Mouse (Mus musculus) regulatory T cell (primary cell): ENCODE results near the gene Zcchc7.

Experiments
- in situ Hi-C: fragments of 300-600 bp; cut with MboI, MseI; formaldehyde crosslinking; loops from one replicate; pipeline ENCODE4 v1.15.1; 2025; ENCODE audit warnings: high pct_unique_total_duplicates

The Zcchc7 gene

DNA sequence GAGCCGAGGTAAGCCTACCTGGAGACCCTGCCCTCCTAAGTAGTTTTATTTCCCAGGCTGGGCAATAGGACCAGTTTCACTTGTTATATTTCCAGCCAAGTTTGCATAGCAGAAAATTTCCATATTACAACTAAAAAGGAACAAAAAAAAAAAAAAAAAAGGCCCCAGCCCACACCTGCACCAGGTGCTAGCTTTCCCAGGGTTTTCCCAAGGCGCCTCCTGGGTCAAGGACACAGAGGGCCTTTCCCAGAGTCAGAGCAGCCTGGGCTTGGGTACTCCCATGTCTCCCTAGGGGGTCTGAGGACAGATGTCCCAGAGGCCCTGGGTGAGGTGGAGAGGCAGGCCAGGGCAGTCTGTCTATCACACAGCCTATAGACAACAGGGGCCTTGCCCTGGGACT, 209.5 kb downstream of the Zcchc7 start:
- in situ Hi-C loops: no loop called here

GRCm38 (mm10) chr4:44965736-44966135, 210.1 kb downstream of the Zcchc7 start:
- in situ Hi-C loops: no loop called here

GRCm38 (mm10) chr4:44967402-44967801, 211.7 kb downstream of the Zcchc7 start:
- in situ Hi-C loops: no loop called here

GRCm38 (mm10) chr4:44970056-44970455, 214.4 kb downstream of the Zcchc7 start:
- in situ Hi-C loops: loop anchor here (5.0 to 10.0 kb wide), 2 partner anchors 42 to 135 kb away; partner anchors contain the start of genes Tomm5 and Zbtb5

GRCm38 (mm10) chr4:44970612-44971110, 215.0 kb downstream of the Zcchc7 start:
- in situ Hi-C loops: loop anchor here (5.0 to 10.0 kb wide), 2 partner anchors 42 to 134 kb away; partner anchors contain the start of genes Tomm5 and Zbtb5

DNA sequence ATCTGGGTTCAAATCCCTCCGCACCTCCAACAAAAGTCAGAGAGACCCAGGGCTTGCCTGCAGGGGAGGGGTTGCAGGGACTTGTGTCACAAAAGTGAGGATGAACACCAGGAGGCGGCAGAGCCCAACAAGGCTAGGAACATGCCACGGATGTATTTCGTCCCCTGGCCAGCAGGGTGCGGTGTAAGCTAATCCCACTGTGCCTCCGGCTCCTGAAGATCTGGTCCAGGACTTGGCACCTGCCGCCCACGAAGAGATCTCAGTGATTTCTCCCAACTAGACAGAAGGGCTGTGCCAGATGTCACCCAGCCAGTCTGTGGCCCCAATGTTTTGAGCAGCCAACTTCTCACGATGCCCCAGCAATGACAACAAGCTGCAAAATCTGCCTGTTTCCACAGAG, 217.8 kb downstream of the Zcchc7 start:
- in situ Hi-C loops: loop anchor here (5.0 to 10.0 kb wide), 2 partner anchors 39 to 131 kb away; partner anchors contain the start of genes Tomm5 and Zbtb5

DNA sequence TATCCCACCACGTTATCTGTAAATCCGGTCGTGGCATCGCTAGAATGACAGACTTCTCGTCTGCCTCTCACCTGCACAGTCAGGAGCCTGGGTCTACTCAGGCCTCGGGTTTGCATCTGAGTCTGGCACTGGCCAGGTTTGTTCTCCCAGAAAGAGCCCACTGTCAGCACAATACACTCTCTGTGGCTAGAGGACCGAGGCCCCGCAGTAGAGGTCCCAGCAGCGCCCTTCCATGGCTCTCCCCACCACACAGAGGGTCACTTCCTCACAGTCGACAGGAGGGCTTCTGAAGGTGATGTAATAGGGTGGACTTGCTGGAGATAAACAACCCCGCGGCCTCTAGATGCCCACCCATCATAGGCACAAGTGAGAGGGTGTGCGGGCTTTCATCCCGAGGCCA, 218.2 kb downstream of the Zcchc7 start:
- in situ Hi-C loops: loop anchor here (5.0 to 10.0 kb wide), 2 partner anchors 38 to 131 kb away; partner anchors contain the start of genes Tomm5 and Zbtb5

GRCm38 (mm10) chr4:44974331-44974730, 218.7 kb downstream of the Zcchc7 start:
- in situ Hi-C loops: loop anchor here (5.0 to 10.0 kb wide), 2 partner anchors 38 to 130 kb away; partner anchors contain the start of genes Tomm5 and Zbtb5

GRCm38 (mm10) chr4:44976026-44976615, 220.4 kb downstream of the Zcchc7 start:
- in situ Hi-C loops: loop anchor here (10.0 kb wide), 1 partner anchor 129 kb away; the partner anchor contains the start of gene Tomm5

GRCm38 (mm10) chr4:44976921-44977710, 221.4 kb downstream of the Zcchc7 start:
- in situ Hi-C loops: loop anchor here (10.0 kb wide), 1 partner anchor 128 kb away; the partner anchor contains the start of gene Tomm5

- in situ Hi-C loops: loop anchor here (10.0 kb wide), 1 partner anchor 127 kb away; the partner anchor contains the start of gene Tomm5
These were observed 222.5 kb downstream of the Zcchc7 start for GRCm38 (mm10) chr4:44978175-44978574.

DNA sequence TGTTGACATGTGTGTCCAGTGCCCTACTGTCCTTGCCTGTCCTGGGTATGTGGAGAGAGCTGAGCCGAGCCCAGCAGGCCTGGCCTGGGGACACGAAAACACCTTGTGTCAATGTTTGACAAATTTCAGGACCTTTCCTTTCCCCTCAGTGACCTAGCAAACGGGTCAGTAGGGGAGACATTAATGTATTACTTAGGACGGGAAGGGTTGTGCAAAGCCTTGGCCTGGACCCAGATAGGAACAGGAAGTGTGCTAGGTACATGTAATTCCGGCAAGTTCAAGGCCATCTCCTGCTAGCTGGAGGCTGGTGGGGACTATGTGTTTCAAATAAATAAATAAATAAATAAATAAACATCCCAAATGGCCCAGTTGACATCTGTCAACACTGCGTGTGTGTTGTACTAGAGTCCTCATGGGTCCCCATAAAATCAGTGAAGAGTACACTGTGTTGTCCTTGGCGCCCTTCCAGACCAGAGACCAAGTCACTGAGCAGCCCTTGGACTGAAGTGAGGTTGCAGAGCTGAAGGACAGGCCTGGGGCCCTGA, 224.2 kb downstream of the Zcchc7 start:
- in situ Hi-C loops: loop anchor here (10.0 kb wide), 1 partner anchor 125 kb away; the partner anchor contains the start of gene Tomm5

DNA sequence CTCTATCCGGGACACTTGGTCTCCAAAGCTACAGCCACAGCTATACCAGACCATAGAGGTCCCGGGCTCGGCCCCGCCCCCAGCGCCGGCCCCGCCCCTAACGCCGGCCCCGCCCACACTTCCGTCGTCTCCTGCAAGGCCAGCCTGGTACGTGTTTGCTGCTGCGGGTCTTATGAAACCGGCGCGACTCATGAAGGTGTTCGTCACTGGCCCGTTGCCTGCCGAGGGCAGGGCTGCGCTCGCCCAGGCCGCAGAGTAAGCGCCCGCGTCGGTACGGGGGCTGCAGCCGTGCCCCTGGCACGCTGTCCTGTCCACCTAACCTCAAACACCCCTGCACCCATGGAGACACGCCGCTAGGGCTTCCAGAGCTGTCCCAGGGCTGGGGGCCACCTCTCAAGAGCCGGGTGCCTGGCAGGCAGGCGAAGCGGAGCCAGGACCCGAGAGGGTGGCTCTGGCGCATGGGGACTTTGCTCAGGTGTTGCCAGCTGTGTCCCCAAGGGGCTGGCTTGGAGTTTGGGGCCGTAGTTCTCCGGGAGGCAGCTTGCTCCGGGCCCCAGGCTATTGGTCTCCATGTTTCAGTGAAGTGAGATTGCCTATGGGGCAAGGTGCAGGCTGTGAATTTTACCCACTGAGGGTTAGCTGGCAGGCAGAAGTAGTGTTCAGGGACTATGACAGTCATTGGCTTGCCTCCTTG, 225.8 kb downstream of the Zcchc7 start, which contains the start of gene Grhpr:
TSS of gene Grhpr (plus strand) at position 116 of the 694 bp plus-strand sequence.
- in situ Hi-C loops: no loop called here
